Mouse (Mus musculus): ENCODE data around the gene Olfr874. TPM values are rescaled to one million over a fixed set of nuclear protein-coding genes. Genes with fewer than 3 reads are reported as not detected.

Gene Olfr874
- polyA plus RNA-seq, 1 experiment from 2014 or later = not detected

Other genes with a start within 250 kb of the Olfr874 start
- gene Esam, start 217.0 kb upstream of the Olfr874 start, polyA plus RNA-seq (2016; fragmentation: Nextera tagmentation; extraction: Ambion mirVana) = 33.7 and 34.3 TPM in 2 replicates
- gene Vsig2, start 205.9 kb upstream of the Olfr874 start, polyA plus RNA-seq (2016; fragmentation: Nextera tagmentation; extraction: Ambion mirVana) = 0.55 and 0.74 TPM in 2 replicates
- gene Nrgn, start 192.2 kb upstream of the Olfr874 start, polyA plus RNA-seq (2016; fragmentation: Nextera tagmentation; extraction: Ambion mirVana) = 0.89 and 1.9 TPM in 2 replicates
- 3.1 and 3.4 TPM in 2 replicates for gene Siae, start 189.4 kb upstream of the Olfr874 start, polyA plus RNA-seq (2016; fragmentation: Nextera tagmentation; extraction: Ambion mirVana)
- 5.4 and 6.4 TPM in 2 replicates for gene Spa17, start 131.4 kb upstream of the Olfr874 start, polyA plus RNA-seq (2016; fragmentation: Nextera tagmentation; extraction: Ambion mirVana)
- gene Tbrg1, start 87.8 kb upstream of the Olfr874 start, polyA plus RNA-seq (2016; fragmentation: Nextera tagmentation; extraction: Ambion mirVana) = 124 and 128 TPM in 2 replicates
- not detected in 2 replicates for gene Panx3, start 75.9 kb upstream of the Olfr874 start, polyA plus RNA-seq (2016; fragmentation: Nextera tagmentation; extraction: Ambion mirVana)
- not detected in 2 replicates for gene Olfr160, start 28.9 kb upstream of the Olfr874 start, polyA plus RNA-seq (2016; fragmentation: Nextera tagmentation; extraction: Ambion mirVana)
- not detected in 2 replicates for gene Olfr875, start 26.8 kb downstream of the Olfr874 start, polyA plus RNA-seq (2016; fragmentation: Nextera tagmentation; extraction: Ambion mirVana)
- not detected in 2 replicates for gene Olfr876, start 57.9 kb downstream of the Olfr874 start, polyA plus RNA-seq (2016; fragmentation: Nextera tagmentation; extraction: Ambion mirVana)
- gene Olfr877, start 109.2 kb downstream of the Olfr874 start, polyA plus RNA-seq (2016; fragmentation: Nextera tagmentation; extraction: Ambion mirVana) = not detected in 2 replicates
- not detected in 2 replicates for gene Olfr145, start 151.6 kb downstream of the Olfr874 start, polyA plus RNA-seq (2016; fragmentation: Nextera tagmentation; extraction: Ambion mirVana)
- gene Olfr878, start 172.7 kb downstream of the Olfr874 start, polyA plus RNA-seq (2016; fragmentation: Nextera tagmentation; extraction: Ambion mirVana) = not detected in 2 replicates
- gene Olfr881, start 246.7 kb downstream of the Olfr874 start, polyA plus RNA-seq (2016; fragmentation: Nextera tagmentation; extraction: Ambion mirVana) = not detected in 2 replicates

All from limb, embryonic 10.5 days (tissue).